Mouse (Mus musculus) small intestine, adult 2 months (tissue): Measurements from ENCODE around the gene Adh5. TPM values are rescaled to one million over a fixed set of nuclear protein-coding genes. Genes with fewer than 3 reads are reported as not detected.

Experiments
- H3K27ac ChIP-seq: fragments of 200-500 bp; 2 replicates; pipeline ENCODE4 v1.5.1; 2012; ENCODE audit warnings: low read depth, low read length, control low read depth, inconsistent platforms; ENCODE audit not compliant: insufficient read depth
- H3K27me3 ChIP-seq: fragments of 200-500 bp; 2 replicates; pipeline ENCODE4 v1.6.1; 2012; ENCODE audit warnings: mild to moderate bottlenecking, moderate library complexity, low read length, inconsistent platforms; ENCODE audit not compliant: control insufficient read depth, insufficient read depth
- H3K36me3 ChIP-seq: fragments of 200-500 bp; 2 replicates; pipeline ENCODE4 v1.6.1; 2012; ENCODE audit warnings: mild to moderate bottlenecking, low read length, control low read depth, inconsistent platforms; ENCODE audit not compliant: control insufficient read depth, insufficient read depth
- H3K4me1 ChIP-seq: fragments of 200-500 bp; 2 replicates; pipeline ENCODE4 v1.6.1; 2012; ENCODE audit warnings: low read length, inconsistent platforms, mixed read lengths; ENCODE audit not compliant: control insufficient read depth, insufficient read depth, insufficient read length
- H3K4me3 ChIP-seq: fragments of 200-500 bp; 2 replicates; pipeline ENCODE4 v1.5.1; 2012; ENCODE audit warnings: low read depth, mild to moderate bottlenecking, control low read depth, inconsistent platforms, low read length, moderate library complexity
- CTCF ChIP-seq: fragments of 200-500 bp; IDR thresholded peaks from 2 replicates; pipeline ENCODE4 v1.5.1; 2012; ENCODE audit warnings: low read depth, mild to moderate bottlenecking, control low read depth, inconsistent platforms, low read length, moderate library complexity, mixed read lengths; ENCODE audit not compliant: insufficient replicate concordance, insufficient read length; ENCODE audit errors: extremely low read depth
- POLR2A ChIP-seq: fragments of 200-500 bp; IDR thresholded peaks from 2 replicates; pipeline ENCODE4 v1.6.1; 2012; ENCODE audit warnings: low read depth, mild to moderate bottlenecking, control low read depth, inconsistent platforms, low read length, moderate library complexity
- WGBS: fragments of 180-500 bp; shearing (Covaris S2); methylation state at CpG from one replicate; pipeline ENCODE4 v1.1.7; 2018; 5-methylcytosine and 5-hydroxymethylcytosine counted together
- polyA plus RNA-seq: library from polyadenylated mRNA; depleted of rRNA; stranded (reverse); fragments of >200 nt; gene quantifications from 2 replicates; pipeline ENCODE4 v1.2.3, GENCODE M21; 2012; rRNA removed

Adh5 gene
- 5.3 and 8.4 TPM in 2 replicates for polyA plus RNA-seq

DNA sequence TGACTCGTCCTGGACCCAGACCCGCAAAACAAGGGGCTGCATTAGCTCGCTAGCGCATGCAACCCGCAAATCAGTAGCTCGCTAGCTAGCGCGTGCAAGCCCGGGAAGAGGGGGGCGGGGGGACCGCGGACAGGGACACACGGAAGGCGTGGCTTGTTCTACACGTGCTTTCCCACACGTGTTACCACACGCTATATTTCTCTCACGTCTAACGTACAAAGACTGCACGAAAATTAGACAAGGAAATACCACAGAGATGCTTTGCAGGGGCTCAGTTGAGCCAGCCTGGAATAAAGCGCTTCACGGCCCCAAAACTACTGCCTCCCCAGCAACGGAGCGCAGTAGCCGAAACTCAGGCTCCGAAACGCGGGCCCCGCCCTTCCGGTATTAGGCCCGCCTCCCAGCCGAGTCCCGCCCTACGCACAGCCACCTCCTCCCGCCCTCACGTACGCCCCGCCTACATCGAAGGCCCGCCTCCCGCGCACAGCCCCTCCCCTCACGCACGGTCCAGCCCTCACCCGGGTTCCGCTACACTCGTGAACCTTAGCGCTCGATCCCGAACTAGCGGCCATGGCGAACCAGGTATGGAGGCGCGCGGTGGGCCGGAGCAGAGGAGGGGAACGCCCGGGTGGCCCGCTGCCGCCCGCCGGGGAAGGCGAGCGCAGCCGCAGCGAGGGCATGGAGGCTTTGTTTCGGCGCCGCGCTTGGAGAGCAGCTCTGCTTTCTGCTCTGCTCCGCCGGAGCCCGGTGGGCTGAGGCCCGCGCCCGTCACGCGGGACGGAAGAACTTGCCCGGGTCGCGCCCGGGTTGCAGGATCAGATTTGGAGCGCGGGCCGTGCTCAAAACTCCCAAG, at the start of gene Adh5:
Gene Adh5, plus strand, starts transcription at position 482 of the 853 bp plus-strand sequence.
- TF ChIP-seq POLR2A = peak; percentile 60
- TF ChIP-seq CTCF = no peak

DNA sequence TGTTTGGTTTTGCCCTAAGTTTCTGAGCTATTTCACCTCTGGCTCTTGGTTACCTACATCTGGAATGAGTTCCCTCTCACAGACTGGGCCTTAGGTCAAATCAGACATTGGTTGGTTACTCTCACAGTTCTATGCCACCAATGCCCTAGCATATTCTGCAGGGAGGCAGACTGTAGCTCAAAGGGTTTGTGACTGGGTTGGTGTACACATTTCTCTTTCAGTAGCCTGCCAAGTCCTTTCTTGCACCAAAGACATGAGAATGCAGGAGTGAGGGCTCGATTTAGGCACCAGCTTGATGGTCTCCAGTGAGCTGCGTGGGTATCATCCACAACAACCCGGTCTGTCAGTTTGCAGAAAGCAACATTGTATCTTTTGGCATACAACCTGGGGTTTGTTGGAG, 38.0 kb upstream of the Adh5 start:
- TF ChIP-seq POLR2A = no peak
- TF ChIP-seq CTCF = no peak
- 73% methylated on average over 3 of the region's 3 CpGs for WGBS
- Histone ChIP-seq H3K27ac (no peak overlapping the region), H3K36me3 (no peaks in the 10 kb centered on the region), H3K27me3 (no peaks in the 10 kb centered on the region), H3K4me1 (peaks cover 4% of the 10 kb centered on the region; the same call in 1 of the 2 replicates), H3K4me3 (no peak overlapping the region)

More for the DNA sequence above, at the start of gene Adh5:
- Histone ChIP-seq H3K4me1 (no peaks in the 10 kb centered on the region; the same call in 1 of the 2 replicates), H3K4me3 (peak within 1 kb of the TSS; percentile 91), H3K36me3 (peaks cover 13% of the 10 kb centered on the region), H3K27ac (peak within 1 kb of the TSS; percentile 26; the same call in 1 of the 2 replicates), H3K27me3 (no peaks in the 10 kb centered on the region)
- WGBS = under 1% methylated on average over 86 of the region's 86 CpGs

DNA sequence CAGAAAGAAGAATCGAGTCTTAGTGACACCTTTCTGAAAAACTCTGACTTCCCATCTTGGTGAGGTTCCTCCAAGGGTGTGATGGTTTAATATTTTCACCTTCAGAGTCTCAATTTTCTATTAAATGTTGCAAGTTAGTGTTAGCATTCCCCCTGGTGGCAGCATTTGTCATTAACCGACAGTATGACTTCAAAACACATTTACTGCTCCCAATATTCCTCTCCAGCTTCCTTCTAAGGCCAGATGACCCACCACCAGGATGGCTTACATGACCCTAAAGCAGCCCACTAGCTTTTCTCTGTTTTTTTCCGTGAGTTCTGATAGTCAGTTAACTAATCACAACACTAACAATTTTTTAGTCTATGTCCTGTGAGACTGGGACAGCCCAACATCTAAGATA, 37.6 kb upstream of the Adh5 start:
- 24% methylated on average over 3 of the region's 3 CpGs for WGBS
- Histone ChIP-seq H3K36me3 (no peaks in the 10 kb centered on the region), H3K4me3 (no peak overlapping the region), H3K27me3 (no peaks in the 10 kb centered on the region), H3K4me1 (peaks cover 4% of the 10 kb centered on the region; the same call in 1 of the 2 replicates), H3K27ac (no peak overlapping the region)
- TF ChIP-seq CTCF (no peak), POLR2A (no peak)

DNA sequence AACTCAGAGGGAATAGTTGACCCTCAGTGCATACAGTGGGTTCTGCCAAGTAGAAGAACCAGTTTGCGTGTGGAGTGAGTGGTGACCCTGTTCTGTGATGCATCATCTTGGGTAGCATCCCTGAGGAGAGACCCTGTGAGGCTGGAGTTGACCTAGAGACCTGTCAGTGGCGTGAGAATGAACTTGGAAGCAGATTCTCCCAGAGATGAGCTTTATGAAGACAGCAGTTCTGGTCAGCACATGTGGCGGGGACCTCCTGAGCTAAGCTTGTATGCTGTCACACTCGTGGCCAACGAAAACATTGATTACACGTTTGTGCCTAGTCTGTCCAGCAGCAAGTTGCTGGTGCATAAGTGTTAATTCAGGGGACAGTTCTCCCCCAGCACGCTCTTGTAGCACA, 37.1 kb upstream of the Adh5 start:
- Histone ChIP-seq H3K27me3 (no peaks in the 10 kb centered on the region), H3K36me3 (no peaks in the 10 kb centered on the region), H3K4me3 (no peak overlapping the region), H3K27ac (no peak overlapping the region), H3K4me1 (peaks cover 4% of the 10 kb centered on the region; the same call in 1 of the 2 replicates)
- WGBS = 84% methylated on average over 7 of the region's 7 CpGs
- TF ChIP-seq CTCF = no peak
- no peak for TF ChIP-seq POLR2A

DNA sequence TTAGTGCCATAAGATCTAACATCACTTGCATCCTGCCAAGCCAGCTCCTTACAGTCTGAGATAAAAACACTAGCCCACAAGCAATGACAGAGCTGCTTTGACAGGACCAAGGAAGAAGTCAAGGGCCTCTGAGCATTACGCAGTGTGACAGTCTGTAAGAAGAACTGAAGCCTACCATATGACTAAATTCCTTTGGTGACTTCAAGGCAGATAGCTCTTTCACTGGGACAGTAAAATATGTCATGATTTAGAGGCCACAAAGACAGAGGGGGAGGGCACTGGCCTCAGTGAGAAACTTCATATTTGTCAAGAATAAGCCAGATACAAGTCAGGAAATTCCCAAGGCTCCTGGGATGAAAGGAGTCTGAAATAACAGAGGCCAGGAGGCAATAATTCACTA, 35.0 kb upstream of the Adh5 start:
- no peak overlapping the region for H3K4me3 ChIP-seq
- no peak for TF ChIP-seq POLR2A
- H3K27me3 ChIP-seq = no peaks in the 10 kb centered on the region
- WGBS = 95% methylated on average over 1 of the region's 1 CpGs
- H3K27ac ChIP-seq = no peak overlapping the region
- no peaks in the 10 kb centered on the region for H3K36me3 ChIP-seq
- peaks cover 6% of the 10 kb centered on the region; the same call in 1 of the 2 replicates for H3K4me1 ChIP-seq

DNA sequence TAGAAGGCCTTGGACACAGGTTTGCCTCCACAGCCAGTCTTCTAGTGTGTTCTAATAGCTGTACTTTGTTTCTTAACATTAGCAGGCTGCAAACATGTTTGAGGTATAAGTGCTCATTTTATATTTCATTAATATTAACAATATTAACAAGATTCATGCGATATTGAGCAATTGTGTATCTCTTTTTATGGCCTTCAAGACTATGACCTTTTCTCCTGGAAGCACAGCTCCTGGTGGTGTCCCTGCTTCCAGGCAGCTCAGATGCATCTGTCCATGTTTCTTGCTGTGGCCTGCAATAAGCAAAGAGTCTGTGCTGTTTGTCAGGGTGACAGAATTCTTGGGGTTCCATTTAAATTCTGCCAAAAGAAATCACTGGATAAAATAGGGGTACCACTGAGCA, 33.3 kb upstream of the Adh5 start:
- peak overlapping the region; percentile 42; the same call in 1 of the 2 replicates for H3K27ac ChIP-seq
- no peaks in the 10 kb centered on the region for H3K27me3 ChIP-seq
- peaks cover 6% of the 10 kb centered on the region; the same call in 1 of the 2 replicates for H3K4me1 ChIP-seq
- TF ChIP-seq POLR2A (no peak), CTCF (no peak)
- H3K4me3 ChIP-seq = no peak overlapping the region
- no peaks in the 10 kb centered on the region for H3K36me3 ChIP-seq
- 21% methylated on average over 1 of the region's 1 CpGs for WGBS

DNA sequence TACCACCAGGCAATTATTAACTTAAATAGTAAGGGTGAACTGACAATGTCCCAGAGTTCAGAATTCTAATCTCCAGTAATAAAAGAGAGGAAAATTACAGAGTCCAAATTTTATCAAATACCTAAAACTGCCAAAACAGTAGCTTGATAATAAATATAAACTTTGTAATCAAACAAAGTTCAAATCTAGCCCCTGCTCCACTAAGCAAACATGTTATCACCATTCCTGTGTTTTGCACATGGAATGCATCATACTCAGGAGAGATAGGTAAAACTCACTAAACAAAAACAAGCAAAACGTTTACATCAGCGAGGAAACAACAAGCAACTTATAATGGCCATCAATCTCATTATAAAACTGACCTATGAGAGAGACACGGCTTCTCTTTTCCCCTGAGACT, 32.7 kb upstream of the Adh5 start:
- H3K4me1 ChIP-seq = peaks cover 4% of the 10 kb centered on the region; the same call in 1 of the 2 replicates
- WGBS = 23% methylated on average over 3 of the region's 3 CpGs
- peak overlapping the region; percentile 23; the same call in 1 of the 2 replicates for H3K27ac ChIP-seq
- H3K36me3 ChIP-seq = no peaks in the 10 kb centered on the region
- TF ChIP-seq CTCF (no peak), POLR2A (no peak)
- H3K27me3 ChIP-seq = no peaks in the 10 kb centered on the region
- H3K4me3 ChIP-seq = no peak overlapping the region
